Mouse (Mus musculus) T-helper 17 cell (primary cell): ENCODE results near the gene Gm572.

ENCODE experiments used
- in situ Hi-C, 2 experiments: fragments of 300-600 bp; cut with MboI, MseI; formaldehyde crosslinking; loops; 1 replicate in 1 of 2; 2 replicates in 1 of 2; pipeline ENCODE4 v1.15.1; 2025; ENCODE audit warnings: high pct_unique_total_duplicates in 2 of 2

Gene Gm572

DNA sequence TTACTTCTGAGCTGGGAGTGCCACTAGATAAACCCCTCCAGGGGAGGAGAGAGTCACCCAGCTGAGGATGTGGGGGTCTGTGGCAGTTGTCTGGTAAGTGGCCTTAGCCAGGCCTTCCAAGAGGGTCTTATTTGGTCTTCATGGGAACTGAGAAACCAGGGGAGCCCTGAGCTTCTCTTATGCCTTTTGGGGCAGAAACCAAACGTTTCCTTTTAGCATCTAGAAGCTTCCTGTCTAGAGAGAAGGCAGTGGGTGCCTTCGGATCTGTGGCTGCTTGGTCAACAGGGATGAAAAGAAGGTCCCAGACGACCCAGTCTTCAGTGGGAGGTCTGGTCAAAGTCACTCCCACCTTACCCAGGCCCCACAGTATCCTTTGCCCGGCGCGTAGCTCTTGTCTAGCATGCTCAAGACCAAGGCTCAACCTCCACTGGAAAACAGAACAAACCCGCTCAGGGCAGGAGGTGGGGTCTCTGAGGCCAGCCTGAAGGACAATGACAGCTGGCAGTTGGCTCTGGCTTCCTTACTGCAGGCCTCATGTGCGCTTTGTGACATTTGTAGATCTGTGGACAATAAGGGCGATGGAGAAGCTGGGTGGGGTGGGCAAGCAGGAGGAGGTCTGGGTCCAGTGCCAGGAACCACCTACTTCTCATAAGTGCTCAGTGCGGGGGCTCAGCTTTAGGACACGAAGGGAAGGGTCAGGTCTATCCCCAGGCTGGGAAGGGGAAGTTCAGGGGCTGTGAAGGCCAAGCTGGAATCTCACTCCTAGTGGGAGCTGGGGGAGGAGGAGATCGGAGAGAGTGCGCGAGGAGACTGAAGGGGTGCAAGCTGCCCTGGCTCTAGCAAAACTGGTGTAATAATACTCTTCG, at the start of gene Gm572:
Gm572 (plus strand) TSS at position 27 of the 866 bp plus-strand sequence.
- in situ Hi-C loops, result loop anchor here in 1 of 2 experiments (25.0 kb wide), 1 partner anchor 1919 kb away; no protein-coding TSS in a partner anchor

- in situ Hi-C loops, result loop anchor here in 1 of 2 experiments (5.0 kb wide), 1 partner anchor 432 kb away; the partner anchor contains the start of genes Fbxo2 and Fbxo44
Observed at GRCm38 (mm10) chr4:148593996-148594395, 49.1 kb upstream of the Gm572 start.

GRCm38 (mm10) chr4:148595916-148596315, 47.2 kb upstream of the Gm572 start:
- in situ Hi-C loops, result no loop called here

- in situ Hi-C loops, result no loop called here
Observed at GRCm38 (mm10) chr4:148596731-148597130, 46.4 kb upstream of the Gm572 start.

DNA sequence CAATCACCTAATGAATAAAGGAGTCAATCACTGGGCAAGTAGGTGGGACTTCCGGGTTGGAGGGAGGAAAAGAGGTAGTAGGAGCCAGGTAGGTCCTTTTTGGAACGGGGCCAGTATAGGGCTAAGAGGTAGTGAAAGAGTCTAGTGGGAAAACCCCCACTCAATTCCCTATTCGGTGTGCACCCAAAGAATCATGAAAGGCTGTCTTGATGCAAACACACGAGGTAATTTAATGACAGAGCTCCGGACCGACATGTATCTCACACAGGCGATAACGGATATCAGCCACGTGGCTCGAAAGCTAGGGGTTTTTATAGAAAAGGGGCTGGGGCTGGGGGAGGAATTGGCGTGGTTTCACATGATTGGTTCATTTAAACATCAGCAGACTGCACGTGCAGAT, 44.3 kb upstream of the Gm572 start:
- in situ Hi-C loops, result no loop called here

DNA sequence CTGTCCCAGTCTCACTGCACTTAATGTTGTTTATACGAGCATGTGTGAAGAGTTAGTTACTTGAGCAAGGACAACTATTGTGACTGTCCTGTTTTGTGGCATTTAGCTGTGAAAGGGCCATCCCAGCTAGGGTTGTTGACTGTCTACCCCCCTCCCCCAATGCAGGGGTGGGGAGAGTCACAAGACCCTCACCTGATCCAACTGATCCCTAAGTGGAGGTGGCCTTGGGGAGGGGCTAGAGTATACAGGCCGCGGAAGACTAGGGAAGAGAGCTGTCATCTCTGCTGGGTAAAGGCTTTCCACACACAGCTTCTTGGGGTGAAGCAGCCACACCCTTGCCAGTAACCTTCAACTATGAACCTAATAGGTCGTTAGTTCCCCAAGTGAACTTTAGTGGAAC, 42.8 kb upstream of the Gm572 start:
- in situ Hi-C loops, result loop anchor here (5.0 to 10.0 kb wide), 2 partner anchors 438 to 1414 kb away; partner anchors contain the start of genes Fbxo2 (in 1 of the 2) and Fbxo44 (in 1 of the 2)

DNA sequence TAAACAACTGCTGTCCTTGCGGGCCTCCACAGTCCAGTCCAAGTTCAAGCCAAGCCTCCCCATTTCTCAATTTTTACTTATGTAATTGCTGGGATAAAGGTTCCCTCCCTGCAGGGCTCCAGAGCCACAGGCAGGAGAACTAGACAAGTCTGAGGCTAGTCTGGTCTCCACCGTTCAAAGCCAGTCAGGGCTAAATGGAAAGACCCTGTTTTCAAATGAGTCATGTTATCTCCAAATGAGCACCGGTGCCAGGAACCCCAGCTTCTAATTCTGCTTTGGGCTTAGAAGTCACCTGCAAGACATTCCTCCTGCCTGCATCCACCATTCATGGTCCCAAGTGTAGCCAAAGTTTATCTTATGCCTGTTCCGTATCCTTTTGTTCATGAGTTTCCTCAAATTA, 41.2 kb upstream of the Gm572 start:
- in situ Hi-C loops, result loop anchor here (5.0 to 10.0 kb wide), 2 partner anchors 440 to 1413 kb away; partner anchors contain the start of genes Fbxo2 (in 1 of the 2) and Fbxo44 (in 1 of the 2)

GRCm38 (mm10) chr4:148602357-148603120, 40.6 kb upstream of the Gm572 start, which contains the start of gene Masp2:
Masp2 (plus strand) TSS chr4:148602554.
- in situ Hi-C loops, result loop anchor here (5.0 to 10.0 kb wide), 2 partner anchors 440 to 1412 kb away; partner anchors contain the start of genes Fbxo2 (in 1 of the 2) and Fbxo44 (in 1 of the 2)

DNA sequence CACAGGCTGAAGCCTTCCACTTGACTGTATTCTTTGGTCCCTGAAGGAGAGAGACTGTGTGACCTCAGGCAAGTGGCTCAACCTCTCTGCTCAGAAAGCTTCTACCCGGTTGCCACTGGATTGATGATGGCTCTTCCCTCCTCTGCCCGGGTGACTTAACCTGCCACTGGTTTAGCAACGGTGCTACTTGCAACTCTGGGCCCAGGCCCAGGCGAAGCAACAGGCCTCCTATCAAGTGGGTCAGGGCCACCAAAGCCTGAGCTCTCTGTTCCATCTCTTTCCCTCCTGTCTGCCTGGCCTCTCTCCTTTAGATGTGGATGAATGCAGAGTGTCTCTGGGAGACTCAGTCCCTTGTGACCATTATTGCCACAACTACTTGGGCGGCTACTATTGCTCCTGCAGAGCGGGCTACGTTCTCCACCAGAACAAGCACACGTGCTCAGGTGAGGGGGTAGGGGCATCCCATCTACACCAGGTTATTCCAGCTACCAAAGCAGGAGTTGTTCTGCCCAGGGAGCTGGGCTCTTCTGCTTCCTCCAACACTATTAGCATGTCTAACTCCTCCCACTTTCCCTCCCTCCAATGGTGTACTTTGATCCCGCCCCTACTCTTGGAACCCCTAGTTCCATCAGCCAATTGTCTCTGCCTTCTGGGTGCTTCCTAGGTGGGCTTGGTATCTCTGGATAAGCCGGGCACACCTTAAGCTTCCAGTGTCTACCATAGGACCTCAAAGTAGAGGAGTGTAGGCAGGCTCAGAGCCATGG, 39.6 kb upstream of the Gm572 start:
- in situ Hi-C loops, result loop anchor here (5.0 to 10.0 kb wide), 2 partner anchors 441 to 1411 kb away; partner anchors contain the start of genes Fbxo2 (in 1 of the 2) and Fbxo44 (in 1 of the 2)

DNA sequence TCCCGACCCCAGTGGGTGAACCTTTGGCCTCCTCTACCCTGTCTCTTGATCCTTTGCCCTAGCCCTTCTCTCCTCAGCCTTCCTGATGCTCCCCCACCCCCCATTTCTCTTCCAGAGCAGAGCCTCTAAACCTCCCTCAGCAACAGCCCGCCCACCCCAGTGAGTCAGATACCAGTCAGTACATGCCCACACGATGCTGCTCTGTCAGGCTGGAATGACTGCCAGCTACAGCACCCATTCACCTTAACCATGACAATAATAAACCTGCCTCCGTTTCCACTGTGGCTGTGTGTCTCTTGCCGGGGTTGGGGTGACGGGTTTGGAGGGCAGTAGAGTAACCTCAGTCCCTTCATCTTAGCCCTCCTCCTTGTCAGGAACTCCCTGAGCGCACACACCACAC, 39.0 kb upstream of the Gm572 start:
- in situ Hi-C loops, result loop anchor here (5.0 to 10.0 kb wide), 2 partner anchors 442 to 1411 kb away; partner anchors contain the start of genes Fbxo2 (in 1 of the 2) and Fbxo44 (in 1 of the 2)

GRCm38 (mm10) chr4:148604541-148605165, 38.5 kb upstream of the Gm572 start:
- in situ Hi-C loops, result loop anchor here (5.0 to 10.0 kb wide), 3 partner anchors 47 to 1410 kb away; partner anchors contain the start of genes Exosc10 (in 1 of the 2), Fbxo2 (in 1 of the 2) and Fbxo44 (in 1 of the 2)

DNA sequence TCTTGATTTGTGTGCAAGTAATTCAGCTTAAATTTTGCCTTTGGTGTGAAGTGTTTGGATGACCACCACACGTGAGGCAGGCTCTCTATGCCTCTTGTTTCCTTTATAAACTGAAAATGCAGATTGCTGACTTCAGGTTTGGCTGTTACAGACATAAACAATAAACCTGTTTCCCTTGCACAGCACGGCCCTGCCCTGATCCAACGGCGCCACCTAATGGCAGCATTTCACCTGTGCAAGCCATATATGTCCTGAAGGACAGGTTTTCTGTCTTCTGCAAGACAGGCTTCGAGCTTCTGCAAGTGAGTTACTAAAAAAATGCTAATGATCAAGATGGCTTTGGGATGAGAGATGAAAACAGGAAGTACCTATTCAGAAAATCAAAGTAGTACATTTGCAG, 35.4 kb upstream of the Gm572 start:
- in situ Hi-C loops, result loop anchor here (5.0 to 10.0 kb wide), 2 partner anchors 50 to 1407 kb away; partner anchors contain the start of gene Exosc10 (in 1 of the 2)

DNA sequence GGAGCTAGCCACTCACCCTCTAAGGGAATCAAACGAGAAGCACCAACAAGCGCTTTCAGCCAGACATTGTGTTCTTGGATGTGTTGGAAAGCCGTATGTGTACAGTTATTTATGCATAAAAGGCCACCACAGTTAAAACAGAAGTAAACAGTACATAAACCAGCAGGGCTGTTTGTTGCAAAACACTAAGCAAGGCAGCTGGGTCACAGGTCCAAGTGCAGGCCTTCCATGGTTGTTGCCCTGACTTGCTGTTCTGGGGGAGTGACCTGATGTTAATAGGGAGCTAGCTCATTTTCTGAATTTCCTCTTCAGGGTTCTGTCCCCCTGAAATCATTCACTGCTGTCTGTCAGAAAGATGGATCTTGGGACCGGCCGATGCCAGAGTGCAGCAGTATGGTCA, 33.3 kb upstream of the Gm572 start:
- in situ Hi-C loops, result loop anchor here (5.0 to 10.0 kb wide), 2 partner anchors 53 to 1405 kb away; partner anchors contain the start of gene Exosc10 (in 1 of the 2)

GRCm38 (mm10) chr4:148610631-148611364, 32.3 kb upstream of the Gm572 start:
- in situ Hi-C loops, result no loop called here

- in situ Hi-C loops, result no loop called here
Observed at GRCm38 (mm10) chr4:148612557-148612956, 30.6 kb upstream of the Gm572 start.

DNA sequence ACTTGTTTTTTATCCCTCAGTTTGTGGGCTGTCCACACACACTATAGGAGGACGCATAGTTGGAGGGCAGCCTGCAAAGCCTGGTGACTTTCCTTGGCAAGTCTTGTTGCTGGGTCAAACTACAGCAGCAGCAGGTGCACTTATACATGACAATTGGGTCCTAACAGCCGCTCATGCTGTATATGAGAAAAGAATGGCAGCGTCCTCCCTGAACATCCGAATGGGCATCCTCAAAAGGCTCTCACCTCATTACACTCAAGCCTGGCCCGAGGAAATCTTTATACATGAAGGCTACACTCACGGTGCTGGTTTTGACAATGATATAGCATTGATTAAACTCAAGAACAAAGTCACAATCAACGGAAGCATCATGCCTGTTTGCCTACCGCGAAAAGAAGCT, 29.4 kb upstream of the Gm572 start:
- in situ Hi-C loops, result no loop called here

DNA sequence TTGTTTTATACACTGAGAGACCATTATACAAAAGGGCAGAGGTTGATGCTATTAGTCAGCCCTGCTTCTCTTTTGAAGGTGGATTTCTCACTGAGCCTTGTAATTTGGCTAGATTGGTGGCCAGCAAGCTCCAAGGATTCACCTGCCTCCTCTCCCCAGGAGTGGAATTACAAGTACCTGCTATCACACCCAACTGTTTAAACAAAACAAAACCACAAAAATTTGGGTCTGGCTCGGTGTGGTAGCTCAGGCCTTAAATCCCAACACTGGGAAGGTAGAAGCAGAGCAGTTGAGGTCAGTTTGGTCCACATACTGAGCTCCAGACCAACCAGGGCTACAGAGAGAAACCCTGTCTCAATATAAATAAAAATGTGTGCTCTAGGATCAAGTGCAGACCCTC, 23.3 kb upstream of the Gm572 start:
- in situ Hi-C loops, result no loop called here

GRCm38 (mm10) chr4:148620718-148621117, 22.4 kb upstream of the Gm572 start:
- in situ Hi-C loops, result no loop called here

GRCm38 (mm10) chr4:148622485-148622884, 20.6 kb upstream of the Gm572 start:
- in situ Hi-C loops, result no loop called here
